Mouse (Mus musculus) lung, postnatal 10 days (tissue): ENCODE data around the gene Tti1.
A peak's percentile ranks its signal among the peaks of the same experiment; 100 is the strongest.

Experiments
- DNase-seq: peaks from one replicate; pipeline ENCODE4 v3.0.0; 2021

Tti1 gene

DNA sequence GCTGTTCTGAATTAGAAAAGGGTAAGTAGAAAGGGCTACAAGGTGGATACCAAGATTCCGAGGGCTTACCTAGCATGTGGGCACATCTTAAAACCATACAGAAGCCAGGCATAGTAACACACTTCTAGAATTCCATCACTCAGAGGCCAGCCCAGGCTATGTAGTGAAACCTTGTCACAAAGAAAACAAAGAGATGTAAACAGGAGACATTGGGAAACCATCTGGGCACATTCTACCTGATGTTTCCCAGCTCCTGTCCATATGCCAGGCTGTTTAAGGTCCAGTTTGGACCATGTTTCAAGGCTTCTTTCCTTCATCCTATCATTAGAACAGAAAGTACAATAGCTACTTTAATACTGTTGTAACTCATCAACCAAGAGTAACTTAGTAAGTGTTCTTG, 9.3 kb upstream of the Tti1 start:
- DNase-seq: no peak

DNA sequence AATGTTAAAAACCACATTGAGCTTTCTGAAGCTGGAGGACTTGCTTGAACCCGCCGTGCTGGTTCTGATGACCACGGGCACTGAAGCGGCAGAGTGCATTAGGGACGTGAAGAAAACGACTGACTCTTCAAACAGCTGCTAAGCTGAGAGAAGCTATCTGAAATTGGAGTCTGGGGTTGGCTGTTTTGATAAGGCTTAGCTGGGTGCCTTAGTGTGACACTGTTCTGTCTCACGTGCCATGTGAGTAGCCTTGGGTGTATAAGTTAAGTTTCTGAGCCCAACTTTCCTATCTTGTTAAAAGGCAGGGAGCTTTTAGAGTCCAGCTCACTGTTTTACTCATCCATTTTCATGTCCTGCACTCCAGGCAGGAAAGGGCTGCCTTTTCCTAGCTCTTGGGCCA, 8.7 kb upstream of the Tti1 start:
- DNase-seq: no peak

DNA sequence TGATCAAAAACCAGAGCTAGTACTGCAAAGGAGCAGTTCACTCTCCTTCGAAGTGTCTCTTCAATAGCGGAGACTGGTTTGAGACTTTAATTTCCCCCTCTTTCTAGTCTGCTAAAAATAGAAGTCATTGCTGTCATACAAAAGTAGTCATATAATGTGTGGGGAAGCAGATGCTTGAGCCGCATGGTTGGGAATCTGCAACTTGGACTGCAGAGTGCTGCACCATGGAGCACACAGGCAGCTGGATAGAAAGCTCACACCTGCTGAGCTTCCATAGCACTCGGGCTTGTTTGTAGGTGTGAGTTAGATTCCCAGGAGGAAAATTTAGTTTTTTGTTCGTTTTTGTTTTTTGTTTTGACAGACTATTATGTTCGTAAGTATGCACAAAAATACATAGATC, 8.2 kb upstream of the Tti1 start:
- no peak for DNase-seq

DNA sequence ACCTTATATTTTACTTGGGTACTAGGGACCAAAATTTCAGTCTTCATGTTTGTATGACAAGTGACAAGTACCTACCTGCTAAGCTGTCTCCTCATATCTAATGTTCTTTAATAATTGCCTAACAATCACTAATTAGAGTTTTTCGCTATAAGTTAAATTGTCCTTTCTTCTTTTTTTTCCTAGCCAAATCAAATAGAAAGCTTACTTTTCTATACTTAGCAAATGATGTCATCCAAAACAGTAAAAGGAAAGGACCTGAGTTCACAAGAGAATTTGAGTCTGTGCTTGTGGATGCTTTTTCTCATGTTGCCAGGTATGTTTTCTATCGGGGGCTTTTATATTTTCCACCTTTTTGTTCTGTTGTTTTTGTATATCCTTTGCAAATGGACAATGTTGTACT, 7.6 kb upstream of the Tti1 start:
- no peak for DNase-seq

DNA sequence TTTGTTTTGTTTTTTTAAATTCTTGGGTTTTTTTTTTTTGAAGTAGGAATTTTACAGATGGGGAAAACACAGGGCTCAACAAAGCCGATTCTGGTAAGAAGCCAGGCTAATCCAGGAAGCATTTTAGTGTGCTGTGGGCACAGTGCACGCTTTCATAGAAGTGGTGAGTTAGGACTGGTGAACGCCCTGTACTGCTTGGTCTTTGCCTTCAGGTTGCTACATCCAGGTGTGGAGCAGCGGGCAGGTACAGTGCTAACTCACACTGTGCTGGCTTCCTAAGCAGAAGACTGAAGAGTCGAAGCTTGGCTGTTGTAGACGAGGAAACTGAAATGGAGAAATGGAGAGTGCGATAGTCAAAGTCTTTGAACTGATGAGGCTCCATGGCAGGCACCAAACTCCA, 1.8 kb upstream of the Tti1 start:
- DNase-seq: no peak

DNA sequence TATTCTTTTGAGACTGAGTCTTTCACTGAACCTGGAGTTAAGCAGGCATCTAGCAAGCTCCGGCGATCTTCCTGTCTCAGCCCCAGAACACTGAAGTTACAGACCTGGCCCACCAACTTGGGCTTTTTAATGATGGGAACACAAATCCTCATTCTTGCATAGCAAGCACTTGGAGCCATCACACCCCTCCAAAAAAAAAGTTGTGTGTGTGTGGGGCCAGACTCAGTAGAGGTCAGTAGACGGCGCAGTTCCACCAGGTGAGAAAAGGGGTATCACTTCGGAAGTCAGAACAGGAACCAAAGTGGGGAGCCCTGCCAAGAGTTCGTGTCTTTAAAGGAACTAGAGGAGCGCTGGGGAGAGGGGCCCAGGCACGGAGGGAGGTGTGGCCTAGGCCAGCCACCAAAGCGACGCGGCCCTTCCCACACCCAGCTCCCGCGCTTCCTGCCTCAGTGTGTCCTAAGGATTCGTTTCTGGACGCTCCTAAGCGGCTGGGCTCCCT, 329 bp downstream of the Tti1 start:
- DNase-seq: no peak

DNA sequence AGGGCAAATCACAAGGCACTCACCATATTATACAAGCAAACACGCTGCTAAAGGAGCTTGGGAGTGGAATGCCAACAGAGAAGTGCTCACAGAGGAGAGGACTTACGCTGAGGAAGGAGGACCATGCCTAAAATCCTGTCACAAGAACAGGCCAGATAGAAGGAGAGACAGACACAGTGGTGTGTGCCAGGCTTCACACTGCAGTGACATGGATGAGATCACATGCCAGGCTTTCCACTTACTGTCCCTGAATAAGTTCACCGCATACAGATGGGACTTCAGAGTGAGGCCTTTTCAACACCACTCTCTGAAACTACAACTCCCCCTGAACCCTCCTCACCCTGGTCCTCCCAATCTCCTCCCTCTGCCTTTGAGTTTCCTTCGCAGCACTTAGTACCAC, 10.9 kb downstream of the Tti1 start:
- DNase-seq: no peak

DNA sequence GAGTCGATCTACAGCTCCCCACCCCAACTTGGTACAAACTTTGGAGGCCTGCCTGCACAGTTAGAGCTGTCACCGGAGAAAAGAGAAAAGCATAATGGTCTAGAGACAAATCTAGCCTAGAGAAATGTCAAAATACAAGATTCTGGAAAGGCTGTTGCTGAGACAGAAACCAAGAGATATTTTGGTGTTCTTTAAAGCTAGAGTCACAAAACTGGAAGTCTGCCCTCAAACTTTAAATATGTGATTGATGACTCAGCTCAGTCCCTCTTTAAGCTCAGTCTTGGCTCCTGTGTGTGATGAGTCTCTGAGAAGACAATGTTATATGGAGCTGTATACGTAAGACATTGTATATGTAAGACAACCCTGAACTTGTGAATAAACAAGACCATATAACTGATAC, 15.6 kb downstream of the Tti1 start:
- DNase-seq: no peak

DNA sequence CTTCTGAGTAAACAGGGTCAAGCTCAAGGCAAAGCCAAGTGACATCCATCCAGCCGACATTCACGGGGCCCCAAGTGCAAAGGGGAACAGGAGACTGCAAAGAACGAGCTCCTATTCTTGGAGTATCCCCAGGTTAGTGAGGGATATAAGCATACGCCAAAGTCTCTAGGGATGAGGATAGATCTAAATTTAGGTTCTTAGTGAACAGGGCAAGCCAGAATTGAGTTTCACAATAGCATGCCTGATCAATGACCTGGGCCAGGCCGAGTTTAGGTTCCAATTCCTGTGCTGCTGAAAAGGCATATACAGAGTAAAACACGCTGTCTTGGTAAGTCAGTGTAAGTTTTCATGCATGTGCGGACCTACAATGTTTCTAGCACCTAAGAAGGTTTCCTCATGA, 18.9 kb downstream of the Tti1 start:
- no peak for DNase-seq

DNA sequence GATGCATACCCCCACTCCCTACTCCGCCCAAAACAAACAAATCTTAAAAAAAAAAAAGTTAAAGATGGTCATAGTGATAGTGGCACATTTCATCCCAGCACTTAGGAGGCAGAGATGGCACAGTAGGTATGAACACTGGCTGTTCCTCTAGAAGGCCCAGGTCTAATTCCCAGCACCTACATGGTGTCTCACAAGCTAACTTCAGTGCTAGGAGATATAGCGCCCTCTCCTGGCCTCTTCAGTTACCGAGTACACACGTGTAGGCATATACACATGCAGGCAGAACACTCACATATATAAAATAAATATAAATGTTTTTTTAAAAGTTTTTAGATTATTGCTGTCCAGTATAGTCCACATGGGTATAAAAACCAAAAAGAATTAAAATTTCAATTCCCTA, 22.6 kb downstream of the Tti1 start:
- DNase-seq: no peak

DNA sequence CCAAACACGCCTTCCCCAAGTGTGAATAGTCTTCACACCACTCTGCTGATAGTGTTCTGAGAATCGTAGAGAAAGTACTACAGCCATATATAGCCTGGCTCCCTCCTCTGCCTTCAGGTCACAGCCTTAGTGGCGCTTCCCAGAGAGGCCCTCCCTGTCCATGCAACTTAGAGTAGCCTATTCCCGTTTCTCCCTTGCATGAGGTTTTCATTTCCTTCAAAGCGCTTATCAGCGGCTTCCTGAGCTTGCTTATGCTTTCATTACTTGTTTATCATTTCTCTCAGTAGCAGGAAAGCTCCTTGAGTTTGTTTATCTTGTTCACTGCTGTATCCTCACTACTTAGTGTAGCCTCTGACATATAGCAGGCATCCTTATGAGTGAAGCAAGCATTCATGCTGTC, 23.6 kb downstream of the Tti1 start:
- DNase-seq: peak; percentile 56

DNA sequence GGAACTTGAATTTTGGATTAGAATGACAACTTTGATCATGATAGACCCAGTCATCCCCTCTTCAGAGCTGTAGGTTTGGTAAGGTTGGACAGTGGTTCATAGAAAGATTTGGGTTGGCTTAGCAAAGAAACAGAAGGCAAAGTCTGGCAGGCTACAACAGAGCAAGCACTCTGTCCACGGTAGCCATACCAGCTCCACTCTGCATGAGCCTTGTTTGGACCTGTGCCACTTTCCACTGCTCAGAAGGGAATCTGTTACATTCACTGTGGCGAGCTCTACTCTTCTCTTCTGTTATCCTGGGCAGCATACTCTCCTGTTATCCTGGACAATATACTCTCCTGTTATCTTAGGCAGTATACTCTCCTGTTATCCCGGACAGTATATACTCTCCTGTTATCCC, 29.4 kb downstream of the Tti1 start:
- DNase-seq: no peak

DNA sequence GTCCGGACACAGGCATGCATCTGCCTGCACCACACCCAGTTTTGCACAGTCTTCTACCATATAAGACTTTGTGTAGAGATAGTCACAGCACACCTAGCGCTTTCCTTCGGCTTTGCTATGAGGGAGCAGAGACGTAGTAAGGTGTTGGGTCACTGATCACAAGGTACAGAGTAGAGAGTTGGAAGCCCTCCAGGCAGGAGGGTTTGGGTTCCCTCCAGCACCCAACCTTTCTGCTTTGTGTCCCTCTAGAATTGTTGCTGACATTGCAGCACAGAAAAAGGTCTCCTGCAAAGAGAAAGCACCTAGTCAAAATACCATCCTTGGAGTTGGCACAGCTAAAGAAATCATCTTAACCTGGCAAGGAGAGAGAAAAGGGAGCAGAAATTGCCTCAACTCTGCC, 35.7 kb downstream of the Tti1 start:
- no peak for DNase-seq

DNA sequence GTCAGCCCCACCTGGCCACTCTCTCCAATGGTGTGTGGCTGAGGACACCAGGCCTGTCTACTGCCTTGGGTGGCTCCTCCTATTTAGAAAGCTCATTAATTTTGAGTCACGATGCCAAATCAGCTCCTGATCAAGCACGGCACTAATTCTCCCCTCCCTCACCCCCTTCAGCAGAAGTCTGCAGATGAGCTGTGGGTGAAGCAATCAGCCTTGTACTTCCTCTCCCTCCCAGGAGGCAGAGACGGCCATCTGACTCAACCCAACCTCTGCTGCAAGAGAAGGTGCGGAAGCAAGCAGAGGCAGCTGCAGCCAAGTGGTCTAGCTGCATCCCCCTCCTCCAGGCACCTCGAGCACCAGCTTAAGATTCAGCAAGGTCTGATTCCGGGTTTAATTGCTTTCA, 37.2 kb downstream of the Tti1 start:
- no peak for DNase-seq

DNA sequence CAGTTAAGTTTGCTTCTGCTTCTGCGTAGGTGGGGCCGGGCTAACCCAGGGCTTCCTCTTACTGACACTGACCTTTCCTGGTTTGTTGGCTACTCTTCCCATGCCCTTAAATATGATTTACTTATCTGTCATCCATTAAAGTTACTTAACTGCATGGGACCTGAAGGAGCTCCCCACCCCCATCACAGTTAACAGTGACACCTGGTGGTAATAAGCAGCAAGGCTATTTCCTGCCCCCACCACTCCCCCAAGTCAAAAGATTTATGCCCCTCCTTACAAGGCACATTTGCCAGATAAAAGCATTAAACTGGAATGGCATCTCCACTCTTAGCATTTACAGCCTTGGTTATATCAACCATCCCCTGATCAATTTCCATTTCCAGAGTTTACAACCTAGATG, 38.3 kb downstream of the Tti1 start:
- peak; percentile 33 for DNase-seq

DNA sequence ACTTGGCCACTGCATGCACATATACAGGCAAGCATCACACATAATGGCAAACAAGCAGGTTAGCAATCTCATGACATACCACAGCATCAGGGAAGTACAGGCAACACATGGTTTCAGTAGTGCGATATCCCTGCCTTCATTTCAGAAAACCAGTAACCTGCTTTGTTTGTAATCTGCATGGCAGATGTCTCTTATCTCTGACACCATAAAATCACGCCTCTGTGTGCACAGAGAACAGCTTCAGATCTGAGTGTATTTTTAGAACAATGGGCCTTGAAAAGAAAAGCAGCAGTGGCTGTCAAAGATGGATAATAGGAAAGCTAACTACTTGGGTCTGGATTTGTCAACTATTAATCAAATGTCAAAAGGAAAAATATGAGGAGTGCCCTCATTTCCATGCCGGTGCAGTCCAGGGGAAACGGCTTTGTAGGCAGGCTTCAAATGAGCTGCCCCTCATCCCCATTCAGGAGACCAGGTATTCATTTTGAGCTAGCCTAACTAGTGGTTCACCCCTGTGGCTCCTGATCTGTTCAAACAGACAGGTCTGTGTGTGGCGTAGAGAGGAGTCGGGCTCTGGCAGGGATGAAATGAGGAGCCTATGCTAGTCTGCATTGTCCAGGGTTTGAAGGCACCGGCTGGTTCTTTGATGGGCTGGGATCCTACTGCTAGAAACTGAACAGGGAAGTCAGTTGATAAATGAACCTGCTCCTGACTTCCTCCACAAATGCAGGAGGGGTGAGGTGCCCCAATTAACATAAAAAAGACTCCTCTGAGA, 39.6 kb downstream of the Tti1 start:
- DNase-seq: no peak

DNA sequence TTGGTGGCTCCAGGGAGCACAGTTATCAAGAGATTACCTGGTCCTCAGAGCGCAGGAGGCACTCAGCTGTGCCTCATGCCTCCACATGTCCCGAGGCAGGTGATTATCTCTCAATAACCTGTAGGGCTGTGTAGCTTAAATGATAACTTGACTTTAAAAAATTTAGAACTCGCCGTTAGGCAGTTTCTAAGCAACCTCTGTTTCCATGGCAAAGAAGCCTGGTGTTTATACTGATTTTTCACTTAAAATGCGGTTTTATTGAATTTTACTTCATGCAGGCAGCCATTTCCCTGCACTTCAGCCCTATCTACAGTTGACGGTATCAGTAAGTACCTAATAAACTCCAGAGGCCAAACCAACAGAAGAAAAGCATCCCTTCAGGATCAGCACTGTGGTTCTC, 42.0 kb downstream of the Tti1 start:
- DNase-seq: no peak

DNA sequence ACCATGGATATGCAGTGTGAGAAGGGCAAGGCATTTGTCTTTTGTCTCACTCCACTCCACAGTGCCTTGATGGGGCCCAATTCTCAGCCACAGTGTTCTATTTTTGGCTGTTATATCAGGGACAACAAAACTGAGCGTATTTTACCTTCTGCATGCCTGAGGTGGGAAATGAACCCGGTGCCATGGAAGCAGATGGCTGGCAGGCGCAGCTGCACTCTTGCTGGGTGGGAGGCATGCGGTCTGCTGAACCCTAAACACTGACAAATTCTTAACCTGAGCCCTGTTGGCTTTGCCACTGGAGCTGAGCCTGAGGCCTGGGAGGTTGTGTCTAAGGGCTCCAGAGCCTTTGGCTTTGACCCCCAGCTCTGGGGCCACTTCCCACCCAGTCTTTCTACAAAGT, 42.6 kb downstream of the Tti1 start:
- no peak for DNase-seq

DNA sequence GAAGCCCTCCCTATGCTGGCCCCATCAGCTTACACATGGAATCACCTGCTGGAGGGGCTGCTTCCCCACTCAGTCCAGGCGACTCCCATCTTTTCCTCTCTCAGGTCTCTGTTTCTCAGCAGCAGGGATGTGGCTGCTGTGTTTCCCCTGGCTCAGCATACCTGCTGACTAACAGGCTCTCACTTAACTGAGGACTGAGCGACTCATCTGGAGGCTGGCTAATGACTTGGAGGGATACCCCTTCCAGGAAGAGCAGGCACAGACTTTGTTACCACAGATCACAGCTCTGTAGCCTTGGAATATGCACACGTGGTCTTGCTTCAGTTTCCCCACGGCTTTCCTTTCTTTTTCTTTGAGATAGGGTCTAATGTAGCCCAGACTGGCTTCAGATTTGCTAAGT, 45.0 kb downstream of the Tti1 start:
- no peak for DNase-seq

DNA sequence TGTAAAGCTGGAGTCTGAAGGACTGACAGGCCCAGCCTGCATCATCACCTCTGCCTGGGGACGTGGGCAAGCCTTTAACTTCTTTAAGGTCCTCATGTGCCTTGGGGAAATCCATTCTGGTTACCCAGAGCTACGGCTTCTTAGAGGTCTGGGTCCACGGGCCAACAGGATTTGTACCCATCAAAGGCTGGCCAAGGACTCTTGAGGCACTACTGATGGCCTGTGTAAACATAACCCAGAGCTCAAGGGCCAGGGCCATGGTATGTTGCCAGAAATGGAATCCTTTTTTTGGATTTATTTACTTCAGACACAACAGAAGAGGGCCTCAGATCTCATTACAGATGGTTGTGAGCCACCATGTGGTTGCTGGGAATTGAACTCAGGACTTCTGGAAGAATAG, 45.5 kb downstream of the Tti1 start:
- no peak for DNase-seq

DNA sequence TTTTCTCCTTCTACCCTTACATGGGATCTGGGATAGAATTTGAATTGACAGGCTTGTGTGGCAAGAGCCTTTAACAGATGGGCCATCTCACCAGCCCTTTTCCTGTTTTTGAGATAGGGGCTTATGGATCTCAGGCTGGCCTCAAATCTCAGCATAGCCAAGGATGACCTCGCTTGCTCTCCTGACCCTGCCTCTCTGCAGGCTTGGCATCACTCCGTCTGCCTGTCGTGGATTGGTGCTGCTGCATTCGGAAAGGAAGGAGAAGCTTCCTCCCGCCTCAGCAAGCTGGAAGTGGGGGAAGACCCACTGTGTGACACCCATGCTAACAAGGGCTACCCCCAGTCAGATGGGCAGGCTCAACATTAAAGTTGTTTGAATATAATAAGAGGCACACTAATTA, 49.0 kb downstream of the Tti1 start:
- no peak for DNase-seq

DNA sequence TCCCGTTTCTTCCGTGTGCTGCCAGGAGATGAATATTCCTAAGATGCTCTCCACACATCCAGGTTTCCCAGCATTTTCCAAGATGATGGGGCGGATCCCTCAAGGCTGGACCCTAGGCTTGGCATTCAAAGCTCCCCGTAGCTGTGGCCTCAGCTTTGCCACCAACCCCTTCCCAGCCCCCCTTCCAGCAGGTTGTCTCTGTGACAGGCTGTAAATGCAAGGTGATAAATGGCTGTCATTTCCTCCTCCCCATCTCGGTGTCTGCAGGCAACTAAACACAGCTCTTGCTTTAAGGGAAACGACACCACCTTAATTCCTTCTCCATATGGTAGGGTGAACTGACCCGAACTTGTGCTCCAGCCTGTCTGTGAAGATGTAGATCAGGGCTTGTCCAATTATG, 52.6 kb downstream of the Tti1 start:
- no peak for DNase-seq

DNA sequence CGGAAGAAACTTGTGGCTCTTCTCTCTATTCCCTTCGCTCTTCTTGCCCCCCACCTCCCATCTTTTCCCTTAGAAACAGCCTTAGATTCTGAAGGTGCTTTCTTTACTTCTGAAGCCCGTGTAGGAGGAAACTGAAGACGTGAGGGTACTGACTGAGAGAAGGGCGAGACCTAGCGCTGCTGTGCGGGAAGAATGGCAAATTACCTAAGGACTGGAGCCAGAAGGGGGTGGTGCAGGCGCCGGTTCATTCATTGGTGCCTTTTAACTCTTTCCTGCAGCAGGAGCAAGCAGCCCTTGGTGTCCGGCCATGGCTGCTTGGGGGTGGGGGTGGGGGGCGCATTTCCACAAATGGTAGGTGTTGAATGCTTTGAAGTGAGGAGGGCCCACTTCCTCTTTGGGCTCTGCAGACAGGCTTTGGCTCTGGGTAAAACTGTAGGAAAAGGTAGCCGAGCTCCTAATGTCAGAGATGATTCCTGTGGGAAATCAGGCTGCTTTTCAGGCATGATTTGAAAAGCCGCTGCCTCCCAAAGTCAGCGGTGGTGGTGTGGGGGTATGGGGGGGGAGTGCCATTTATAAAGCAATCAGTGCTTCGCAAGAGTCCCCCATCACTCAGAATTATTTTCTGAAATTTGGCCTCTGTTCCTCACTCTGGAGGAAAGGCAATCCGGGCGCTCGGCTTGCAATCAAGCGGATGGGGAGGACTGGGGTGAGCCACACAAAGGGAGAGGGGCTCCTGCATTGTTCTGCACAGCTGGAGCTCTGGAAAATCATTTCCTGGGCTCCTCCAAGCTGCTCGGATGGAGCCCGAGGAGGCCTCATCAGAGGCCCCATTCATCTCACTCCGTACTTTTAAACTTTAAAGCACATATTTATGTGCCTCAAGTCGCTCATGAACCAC, 53.4 kb downstream of the Tti1 start:
- no peak for DNase-seq

DNA sequence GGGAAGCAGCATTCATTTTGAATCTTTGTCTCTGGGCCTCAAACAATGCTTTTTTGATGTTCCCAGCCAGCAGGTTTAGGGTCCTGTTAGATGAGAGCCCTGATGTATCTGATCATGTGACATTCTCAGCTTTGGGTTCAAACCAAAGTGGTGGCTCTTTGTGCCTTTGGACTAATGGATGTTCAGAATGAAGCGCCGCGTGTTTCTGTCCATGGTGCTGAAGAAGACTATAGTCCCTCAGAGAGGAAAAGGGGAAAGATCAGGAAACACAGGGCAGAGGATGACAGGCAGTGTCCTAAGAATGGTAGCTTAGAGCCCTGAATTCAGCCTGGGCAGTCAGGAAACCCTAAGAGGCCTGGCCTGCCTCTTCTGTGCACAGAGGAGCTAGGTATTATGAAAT, 57.6 kb downstream of the Tti1 start:
- DNase-seq: peak; percentile 76
